Mouse (Mus musculus): ENCODE data around the gene Col4a2. TPM values are rescaled to one million over a fixed set of nuclear protein-coding genes. Genes with fewer than 3 reads are reported as not detected.
A peak's percentile ranks its signal among the peaks of the same experiment; 100 is the strongest.

The Col4a2 gene
- polyA plus RNA-seq, 1 experiment from 2014 or later: 56.3 TPM

DNA sequence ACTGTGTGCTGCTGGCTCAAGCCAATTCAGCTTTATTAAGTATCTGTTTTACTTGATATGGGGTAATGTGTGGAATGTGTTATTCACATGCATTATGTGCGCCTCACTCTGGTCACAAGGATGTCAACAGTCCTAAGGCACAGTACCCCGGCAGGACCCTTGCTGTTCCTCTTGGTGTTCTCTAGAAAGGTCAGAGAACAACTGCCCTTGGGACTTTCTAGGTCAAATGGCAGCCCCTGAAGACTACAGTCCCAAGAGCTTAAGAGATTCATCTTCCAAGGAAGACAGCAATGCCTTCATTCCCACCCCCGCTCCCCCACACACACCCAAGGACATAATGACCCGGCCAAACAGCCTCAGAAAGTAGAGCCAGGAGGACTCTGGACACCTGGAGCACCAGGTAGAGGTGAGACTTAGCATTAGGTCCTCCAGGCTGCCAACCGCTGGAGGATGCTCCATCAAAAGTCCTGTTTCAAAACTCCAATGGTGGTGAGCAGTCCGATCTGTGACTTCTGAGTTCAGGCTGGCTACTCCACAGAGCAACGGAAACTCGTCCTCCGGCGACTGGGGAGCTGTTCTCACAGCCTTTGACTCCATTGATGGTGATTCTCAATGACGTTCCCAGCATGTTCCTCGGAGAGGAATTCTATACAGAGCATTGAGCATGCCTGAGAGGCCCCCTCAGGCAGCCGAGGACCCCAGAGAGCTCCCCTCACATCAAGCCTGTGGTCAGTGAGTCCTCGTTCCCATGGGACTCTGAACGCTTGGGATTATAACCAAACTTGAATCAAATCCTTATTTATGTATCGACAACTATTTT, 65.0 kb downstream of the Col4a2 start:
- H3K27me3 ChIP-seq: no peaks in the 10 kb centered on the region
- no peak overlapping the region for H3K9ac ChIP-seq
- no peaks in the 10 kb centered on the region for H3K36me3 ChIP-seq
- no peak for ATAC-seq (ENCODE audit: low FRiP score, low read depth)
- peaks cover 28% of the 10 kb centered on the region for H3K4me1 ChIP-seq
- 91% methylated on average over 16 of the region's 16 CpGs for WGBS
- no peak overlapping the region for H3K27ac ChIP-seq
- no peak overlapping the region for H3K4me2 ChIP-seq (replicated peaks)
- no peak overlapping the region for H3K4me3 ChIP-seq
- no peaks in the 10 kb centered on the region for H3K9me3 ChIP-seq

DNA sequence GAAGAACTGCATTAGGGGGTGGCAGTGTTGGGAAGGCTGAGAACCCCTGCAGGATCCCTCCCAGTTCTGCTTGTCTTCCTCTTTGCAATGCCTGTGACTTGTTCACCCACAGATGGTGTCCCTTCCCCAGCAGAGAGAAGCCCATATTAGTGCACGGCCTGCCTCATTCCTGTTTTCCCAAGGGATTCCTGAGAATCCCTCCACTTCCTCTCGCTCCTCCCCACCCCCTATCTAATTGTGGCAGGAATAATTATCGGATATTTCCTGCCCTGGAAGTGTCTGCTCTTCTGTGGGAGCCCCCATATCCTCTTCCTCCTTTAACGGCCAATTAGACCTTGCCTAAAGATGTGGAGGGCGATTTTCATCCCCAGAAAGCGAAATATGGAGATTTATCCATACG, 67.0 kb downstream of the Col4a2 start:
- Histone ChIP-seq H3K27ac (no peak overlapping the region), H3K36me3 (no peaks in the 10 kb centered on the region), H3K4me2 (replicated peaks) (no peak overlapping the region), H3K9me3 (no peaks in the 10 kb centered on the region), H3K4me3 (no peak overlapping the region), H3K4me1 (peaks cover 40% of the 10 kb centered on the region), H3K9ac (no peak overlapping the region), H3K27me3 (no peaks in the 10 kb centered on the region)
- no peak for ATAC-seq (ENCODE audit: low FRiP score, low read depth)
- 63% methylated on average over 7 of the region's 7 CpGs for WGBS

DNA sequence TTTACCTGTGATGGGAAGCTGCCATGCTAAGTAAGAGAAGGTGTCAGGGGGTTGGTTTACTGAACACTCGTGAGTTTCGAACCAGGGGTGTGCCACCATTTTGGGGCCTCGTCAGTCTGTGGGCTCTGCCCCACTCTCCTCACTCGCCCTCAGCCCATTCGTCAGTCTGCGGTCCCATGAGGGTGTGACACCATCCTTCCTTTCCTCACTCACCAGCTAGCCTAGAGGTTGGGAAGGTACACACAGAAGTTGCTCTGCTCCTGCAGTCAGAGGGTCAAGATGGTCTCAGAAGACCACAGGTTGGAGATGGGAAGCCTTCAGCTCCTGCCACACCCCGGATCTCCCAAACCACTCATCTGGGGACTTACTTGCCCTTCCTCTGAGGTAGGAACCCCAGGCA, 68.9 kb downstream of the Col4a2 start:
- Histone ChIP-seq H3K27ac (no peak overlapping the region), H3K27me3 (no peaks in the 10 kb centered on the region), H3K4me2 (replicated peaks) (no peak overlapping the region), H3K9me3 (no peaks in the 10 kb centered on the region), H3K36me3 (no peaks in the 10 kb centered on the region), H3K9ac (no peak overlapping the region), H3K4me3 (no peak overlapping the region), H3K4me1 (peaks cover 42% of the 10 kb centered on the region)
- no peak for ATAC-seq (ENCODE audit: low FRiP score, low read depth)
- 87% methylated on average over 7 of the region's 7 CpGs for WGBS

DNA sequence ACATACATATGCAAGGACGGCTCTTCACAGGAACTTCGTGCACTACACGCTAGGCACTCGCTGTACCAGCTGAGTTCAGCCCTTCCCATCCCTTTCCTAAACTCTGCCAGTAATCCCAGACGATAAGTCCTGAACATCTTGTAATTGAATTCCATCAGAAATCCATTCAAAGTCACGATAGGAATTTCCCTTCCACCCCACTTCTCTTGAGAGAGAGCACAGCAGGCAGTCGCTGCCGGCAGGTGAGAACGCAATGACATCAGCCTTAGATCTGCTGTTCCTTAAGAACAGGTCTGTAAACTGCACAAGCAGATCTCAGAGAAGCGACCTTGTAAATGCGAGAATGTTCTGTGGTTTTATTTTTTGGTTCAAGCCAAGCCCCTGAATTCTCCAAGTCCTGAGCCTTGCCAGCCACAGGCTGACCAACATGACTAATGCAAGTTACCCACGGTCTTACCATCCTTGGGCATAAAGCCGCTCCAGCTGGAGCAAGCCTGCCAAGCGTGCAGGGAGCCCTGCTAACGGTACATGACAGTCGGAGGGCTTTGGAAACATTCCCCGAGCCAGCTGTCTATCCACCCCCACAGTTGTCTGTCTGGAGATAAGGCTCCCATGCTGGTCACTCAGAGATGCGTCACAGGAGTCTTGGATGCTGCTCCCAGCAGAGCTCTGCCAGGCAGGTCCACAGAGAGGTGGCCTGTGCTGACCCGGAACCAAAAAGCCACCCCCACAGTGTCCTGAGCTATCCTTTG, 69.6 kb downstream of the Col4a2 start:
- H3K36me3 ChIP-seq: no peaks in the 10 kb centered on the region
- H3K9me3 ChIP-seq: no peaks in the 10 kb centered on the region
- no peaks in the 10 kb centered on the region for H3K27me3 ChIP-seq
- ATAC-seq (ENCODE audit: low FRiP score, low read depth): peak; percentile 26; the same call in 1 of the 2 replicates
- no peak overlapping the region; the same call in 1 of the 2 replicates for H3K27ac ChIP-seq
- 59% methylated on average over 19 of the region's 19 CpGs for WGBS
- H3K9ac ChIP-seq: no peak overlapping the region
- no peak overlapping the region for H3K4me3 ChIP-seq
- H3K4me1 ChIP-seq: peaks cover 42% of the 10 kb centered on the region
- H3K4me2 ChIP-seq (replicated peaks): no peak overlapping the region

DNA sequence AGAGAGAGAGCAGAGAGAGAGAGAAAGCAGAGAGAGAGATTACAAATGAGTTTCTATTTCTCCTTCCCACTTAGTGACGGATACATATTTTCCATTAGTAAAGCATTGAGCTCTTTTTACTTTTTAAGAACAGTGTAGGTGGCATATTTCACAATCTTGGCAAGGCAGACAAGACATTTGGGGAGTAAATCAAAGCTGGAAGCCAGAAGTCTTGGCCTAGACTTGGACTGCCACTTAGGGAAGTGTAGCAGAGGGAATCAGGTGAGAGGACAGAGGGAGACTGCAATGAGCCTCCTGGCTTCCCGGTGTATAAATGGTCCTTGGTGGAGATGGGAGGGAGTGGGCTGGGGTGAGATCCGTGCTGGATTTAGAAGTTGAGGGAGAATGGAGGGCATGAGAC, 70.3 kb downstream of the Col4a2 start:
- H3K9ac ChIP-seq: no peak overlapping the region
- ATAC-seq (ENCODE audit: low FRiP score, low read depth): no peak
- H3K27me3 ChIP-seq: no peaks in the 10 kb centered on the region
- no peaks in the 10 kb centered on the region for H3K36me3 ChIP-seq
- peaks cover 42% of the 10 kb centered on the region for H3K4me1 ChIP-seq
- H3K4me2 ChIP-seq (replicated peaks): no peak overlapping the region
- no peaks in the 10 kb centered on the region for H3K9me3 ChIP-seq
- WGBS: 73% methylated on average over 3 of the region's 3 CpGs
- H3K4me3 ChIP-seq: no peak overlapping the region
- no peak overlapping the region for H3K27ac ChIP-seq

DNA sequence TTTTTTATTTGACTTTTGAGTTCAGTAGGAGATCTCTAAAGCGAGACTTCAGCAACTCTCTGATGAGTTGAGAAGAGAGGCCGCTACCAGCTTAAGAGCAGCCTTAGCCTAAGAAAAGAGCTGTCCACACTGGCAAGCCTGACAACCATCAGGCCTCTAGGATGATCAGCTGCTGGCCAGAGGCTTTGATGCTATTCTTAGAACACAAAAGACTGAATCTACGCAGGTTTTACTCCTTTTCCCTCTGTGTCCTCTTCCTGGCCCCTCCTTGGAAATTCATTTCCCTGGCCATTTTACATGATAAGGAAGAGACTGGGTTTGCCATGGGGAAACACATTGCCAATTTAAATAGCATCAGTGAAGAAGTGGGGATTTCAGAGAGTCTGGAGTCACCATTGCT, 70.8 kb downstream of the Col4a2 start:
- Histone ChIP-seq H3K9ac (no peak overlapping the region), H3K27ac (no peak overlapping the region), H3K4me1 (peaks cover 42% of the 10 kb centered on the region), H3K4me2 (replicated peaks) (no peak overlapping the region), H3K27me3 (no peaks in the 10 kb centered on the region), H3K36me3 (no peaks in the 10 kb centered on the region), H3K4me3 (no peak overlapping the region), H3K9me3 (no peaks in the 10 kb centered on the region)
- 90% methylated on average over 3 of the region's 3 CpGs for WGBS
- ATAC-seq (ENCODE audit: low FRiP score, low read depth): no peak

DNA sequence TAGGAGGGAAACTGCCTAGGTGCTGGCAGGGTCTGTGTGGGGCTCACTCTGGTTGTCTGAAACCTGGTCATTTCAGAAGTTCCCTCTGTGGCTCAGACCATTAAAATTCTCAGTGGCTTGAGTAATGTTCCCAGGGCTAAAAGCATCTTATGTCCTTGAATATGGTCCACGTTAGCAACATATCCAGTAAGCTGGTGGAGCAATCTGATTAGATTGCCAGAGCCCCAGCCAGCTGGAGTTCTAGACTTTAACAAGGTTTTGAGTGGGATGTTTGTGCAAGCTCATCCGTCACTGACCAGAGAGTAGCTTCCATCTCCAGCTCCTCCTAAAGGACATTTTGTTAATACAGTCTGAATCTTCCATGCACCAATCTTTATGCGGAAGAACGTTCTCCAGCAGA, 72.2 kb downstream of the Col4a2 start:
- Histone ChIP-seq H3K4me2 (replicated peaks) (no peak overlapping the region), H3K4me1 (peaks cover 42% of the 10 kb centered on the region), H3K27ac (0 out of 2 replicates have a peak overlapping the region, but pooled peaks have one; percentile 1), H3K4me3 (no peak overlapping the region), H3K27me3 (no peaks in the 10 kb centered on the region), H3K9me3 (no peaks in the 10 kb centered on the region), H3K9ac (no peak overlapping the region), H3K36me3 (no peaks in the 10 kb centered on the region)
- WGBS: 77% methylated on average over 4 of the region's 4 CpGs
- no peak for ATAC-seq (ENCODE audit: low FRiP score, low read depth)

DNA sequence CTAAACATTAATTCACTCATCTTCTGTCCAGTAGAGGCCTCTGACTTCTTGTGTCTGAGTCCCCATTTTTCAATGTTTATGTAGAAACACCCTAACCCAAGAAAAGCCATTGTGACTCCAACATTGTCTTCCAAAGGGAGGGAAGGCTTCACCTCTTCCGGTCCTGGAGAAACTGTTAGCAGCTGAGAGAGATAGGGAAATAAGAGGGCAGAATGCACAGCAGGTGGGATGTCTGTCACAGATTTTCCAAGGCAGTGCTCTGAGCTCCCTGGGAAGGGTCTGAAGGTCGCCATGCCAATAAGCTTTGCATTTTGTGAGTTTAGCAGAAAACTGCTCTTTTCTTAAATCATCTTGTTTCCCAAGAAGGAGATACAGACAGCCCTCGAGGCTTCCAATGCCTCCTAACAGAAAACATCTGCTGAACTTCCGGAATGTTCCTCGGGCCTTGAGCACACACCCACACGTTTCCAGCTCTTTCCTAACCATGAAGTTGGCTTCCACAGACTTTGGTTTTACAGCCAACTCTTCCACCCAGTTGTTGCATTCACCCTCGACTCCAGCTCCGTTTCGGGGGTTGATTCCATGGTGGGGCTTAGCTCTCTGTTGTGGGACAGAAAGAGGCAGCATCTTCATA, 72.8 kb downstream of the Col4a2 start:
- Histone ChIP-seq H3K27me3 (no peaks in the 10 kb centered on the region), H3K4me3 (no peak overlapping the region), H3K4me1 (peaks cover 42% of the 10 kb centered on the region), H3K4me2 (replicated peaks) (no peak overlapping the region), H3K9me3 (no peaks in the 10 kb centered on the region), H3K9ac (no peak overlapping the region), H3K27ac (0 out of 2 replicates have a peak overlapping the region, but pooled peaks have one; percentile 1), H3K36me3 (no peaks in the 10 kb centered on the region)
- ATAC-seq (ENCODE audit: low FRiP score, low read depth): no peak
- 58% methylated on average over 9 of the region's 9 CpGs for WGBS

DNA sequence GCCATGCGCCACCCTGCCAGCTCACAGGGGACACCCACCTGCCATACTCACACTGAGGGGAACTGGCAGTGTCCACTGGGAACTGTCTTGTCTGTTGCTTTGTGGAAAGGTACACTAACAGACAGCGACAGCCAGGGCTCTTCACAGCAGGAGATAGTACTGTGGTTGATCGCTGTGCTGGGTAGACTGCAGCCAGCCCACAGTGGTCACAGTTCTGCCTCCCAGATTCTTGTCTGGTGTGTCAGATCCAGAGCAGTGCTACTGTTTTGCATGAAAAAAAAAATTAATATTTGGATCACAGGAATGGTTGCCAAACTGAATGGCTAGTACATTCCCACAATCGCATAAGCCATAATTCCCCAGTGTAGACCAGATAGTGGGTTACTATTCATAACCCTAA, 74.7 kb downstream of the Col4a2 start:
- no peak overlapping the region for H3K4me2 ChIP-seq (replicated peaks)
- no peak overlapping the region for H3K4me3 ChIP-seq
- no peaks in the 10 kb centered on the region for H3K27me3 ChIP-seq
- H3K9ac ChIP-seq: no peak overlapping the region
- no peaks in the 10 kb centered on the region for H3K36me3 ChIP-seq
- ATAC-seq (ENCODE audit: low FRiP score, low read depth): no peak
- peaks cover 26% of the 10 kb centered on the region for H3K4me1 ChIP-seq
- 91% methylated on average over 4 of the region's 4 CpGs for WGBS
- H3K27ac ChIP-seq: no peak overlapping the region
- peaks cover 8% of the 10 kb centered on the region; the same call in 1 of the 2 replicates for H3K9me3 ChIP-seq

DNA sequence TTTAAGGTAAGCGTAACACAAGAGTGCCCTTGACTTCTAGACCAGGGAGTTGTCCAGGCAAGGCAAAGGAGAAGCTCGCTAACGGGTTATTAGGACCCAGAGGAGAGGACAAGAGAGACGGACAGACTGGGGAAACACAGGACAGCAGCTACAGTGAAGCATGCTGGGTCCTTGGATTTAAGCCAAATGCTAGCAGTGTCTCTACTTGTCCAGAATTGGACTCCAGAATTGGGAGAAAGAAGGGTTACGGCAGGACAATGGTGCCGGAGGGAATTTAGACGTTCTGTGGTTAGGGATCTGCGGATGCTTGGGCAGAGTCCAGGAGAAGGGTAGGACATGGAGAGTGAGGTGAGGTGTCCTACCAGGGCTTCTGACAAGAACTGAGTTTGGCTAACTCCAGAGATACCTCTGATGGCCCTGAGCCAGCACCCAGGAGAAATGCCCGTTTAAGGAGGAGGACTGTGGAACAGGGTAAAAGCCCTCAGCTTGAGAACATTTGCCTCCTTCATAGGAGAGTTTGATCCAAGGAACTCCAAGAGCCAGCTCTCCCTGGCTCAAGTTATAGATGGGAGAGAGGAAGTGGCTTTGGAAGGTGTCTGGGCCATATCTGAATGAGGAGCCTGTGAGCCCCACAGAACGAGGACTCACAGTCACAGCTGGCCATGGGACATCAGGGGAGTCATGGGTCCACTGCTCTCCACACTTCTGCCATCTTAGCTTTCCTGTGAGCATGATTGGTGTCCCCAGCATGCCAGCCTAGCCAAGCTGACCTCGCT, 76.9 kb downstream of the Col4a2 start:
- Histone ChIP-seq H3K4me2 (replicated peaks) (no peak overlapping the region), H3K36me3 (no peaks in the 10 kb centered on the region), H3K27ac (no peak overlapping the region), H3K9me3 (peaks cover 8% of the 10 kb centered on the region; the same call in 1 of the 2 replicates), H3K9ac (no peak overlapping the region), H3K4me3 (no peak overlapping the region), H3K27me3 (no peaks in the 10 kb centered on the region), H3K4me1 (peaks cover 27% of the 10 kb centered on the region)
- 85% methylated on average over 11 of the region's 11 CpGs for WGBS
- ATAC-seq (ENCODE audit: low FRiP score, low read depth): no peak

DNA sequence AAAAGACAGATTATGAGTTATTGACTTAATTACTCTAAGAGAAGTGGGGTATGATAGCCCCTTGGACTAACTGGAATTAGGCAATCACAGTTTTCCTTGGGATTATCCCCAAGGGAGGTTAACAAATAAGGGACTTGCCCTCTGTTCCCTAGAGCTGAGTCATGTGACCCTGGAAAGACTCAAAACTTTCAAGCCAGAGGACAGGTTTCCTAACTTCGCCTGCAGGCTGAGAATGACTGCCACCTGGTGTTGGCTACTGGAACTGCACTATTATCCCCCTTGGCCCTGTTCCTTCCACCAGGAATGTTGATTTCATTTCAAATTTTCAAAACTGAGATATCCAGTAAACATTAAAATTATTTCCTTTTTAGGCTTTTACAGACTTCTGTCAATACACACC, 80.1 kb downstream of the Col4a2 start:
- no peak overlapping the region for H3K9ac ChIP-seq
- H3K4me3 ChIP-seq: no peak overlapping the region
- H3K4me1 ChIP-seq: peaks cover 30% of the 10 kb centered on the region
- H3K36me3 ChIP-seq: no peaks in the 10 kb centered on the region
- 6% methylated on average over 1 of the region's 1 CpGs for WGBS
- H3K27me3 ChIP-seq: no peaks in the 10 kb centered on the region
- H3K9me3 ChIP-seq: peaks cover 8% of the 10 kb centered on the region; the same call in 1 of the 2 replicates
- ATAC-seq (ENCODE audit: low FRiP score, low read depth): no peak
- H3K4me2 ChIP-seq (replicated peaks): no peak overlapping the region
- peak overlapping the region; percentile 72 for H3K27ac ChIP-seq
